Mouse (Mus musculus) left cerebral cortex, postnatal 4 days (tissue): ENCODE data around the gene Pate2. TPM values are rescaled to one million over a fixed set of nuclear protein-coding genes. Genes with fewer than 3 reads are reported as not detected.

Experiments used
- DNase-seq: peaks from one replicate; pipeline ENCODE4 v3.0.0-alpha.2; 2022
- intact Hi-C: fragments of 180-260 bp; cut with DNase I; formaldehyde crosslinking; loops from one replicate; pipeline ENCODE4 v1.15.1; 2025
- total RNA-seq, 2 experiments: library from RNA; stranded (reverse); gene quantifications; 2 replicates each; pipeline ENCODE4 v1.2.3; 2021

Gene Pate2
- total RNA-seq, 2 experiments from 2014 or later, result 1.4 to 2.3 TPM

- intact Hi-C loops, result no loop called here
- DNase-seq, result no peak
Observed at GRCm38 (mm10) chr9:35673557-35673956, 103.5 kb downstream of the Pate2 start.

GRCm38 (mm10) chr9:35687013-35687412 is 116.9 kb downstream of the Pate2 start, which contains the start of gene Pate1:
Pate1 (minus strand) TSS chr9:35687390.
- DNase-seq, result no peak
- intact Hi-C loops, result no loop called here

GRCm38 (mm10) chr9:35691924-35692323 is 121.8 kb downstream of the Pate2 start:
- DNase-seq, result no peak
- intact Hi-C loops, result no loop called here

- no peak for DNase-seq
- intact Hi-C loops, result loop anchor here (5.0 kb wide), 1 partner anchor 115 kb away; no protein-coding TSS in a partner anchor
Observed at GRCm38 (mm10) chr9:35707265-35707664, 137.2 kb downstream of the Pate2 start.

Other genes starting within 250 kb of the Pate2 start
- 10 to 100 TPM; 13.0 to 14.1 TPM for gene Cdon, start 149.2 kb upstream of the Pate2 start, total RNA-seq
- not detected for gene Gm1113, start 52.0 kb upstream of the Pate2 start, total RNA-seq
- gene Ddx25, start 11.8 kb upstream of the Pate2 start, total RNA-seq, result 10 to 100 TPM; 17.7 to 19.0 TPM
- 10 to 100 TPM; 14.4 to 14.5 TPM for gene Pus3, start 11.7 kb upstream of the Pate2 start, total RNA-seq
- 10 to 100 TPM; 11.6 to 11.9 TPM for gene Hyls1, start 114 bp downstream of the Pate2 start, total RNA-seq
- gene Pate4, start 41.7 kb downstream of the Pate2 start, total RNA-seq, result not detected
- gene Pate3, start 77.9 kb downstream of the Pate2 start, total RNA-seq, result not detected
- gene Pate1, start 117.1 kb downstream of the Pate2 start, total RNA-seq, result not detected
- gene Gm17677, start 170.8 kb downstream of the Pate2 start, total RNA-seq, result not detected
- gene Gm17727, start 207.8 kb downstream of the Pate2 start, total RNA-seq, result not detected
- not detected for gene Gm27235, start 219.8 kb downstream of the Pate2 start, total RNA-seq
- gene D730048I06Rik, start 219.8 kb downstream of the Pate2 start, total RNA-seq, result not detected